Mouse (Mus musculus): ENCODE measurements around the gene Ncam1.

GRCm38 (mm10) chr9:49793241-49793640 is 5.5 kb downstream of the Ncam1 start:
- TF ChIP-seq CTCF (IDR thresholded peaks at IDR 0.05; ENCODE audit: extremely low read depth, insufficient read depth, insufficient read length, insufficient replicate concordance) (no peak), POLR2A (IDR thresholded peaks at IDR 0.05; ENCODE audit: low read depth, low read length) (no peak)

All from spleen, adult 2 months (tissue).